Mouse (Mus musculus) heart, postnatal 25 days (tissue): ENCODE data around the gene Stpg3. TPM values are rescaled to one million over a fixed set of nuclear protein-coding genes. Genes with fewer than 3 reads are reported as not detected.
A peak's percentile ranks its signal among the peaks of the same experiment; 100 is the strongest.

Source experiments
- DNase-seq: peaks from one replicate; pipeline ENCODE4 v3.0.0; 2022; ENCODE audit warnings: low spot score
- intact Hi-C: fragments of 180-260 bp; cut with DNase I; formaldehyde crosslinking; loops from one replicate; pipeline ENCODE4 v1.15.1; 2025
- total RNA-seq, 2 experiments: library from RNA; stranded (reverse); gene quantifications; 2 replicates each; pipeline ENCODE4 v1.2.3; 2021

Gene Stpg3
- total RNA-seq, 2 experiments from 2014 or later, result not detected

GRCm38 (mm10) chr2:25184496-25184895, 29.9 kb downstream of the Stpg3 start:
- DNase-seq, result no peak
- intact Hi-C loops, result loop anchor here (5.0 to 10.0 kb wide), 2 partner anchors 42 to 220 kb away; partner anchors contain the start of gene Dph7

- intact Hi-C loops, result loop anchor here (5.0 to 10.0 kb wide), 2 partner anchors 41 to 219 kb away; partner anchors contain the start of gene Dph7
- DNase-seq, result no peak
These were observed 31.1 kb downstream of the Stpg3 start for GRCm38 (mm10) chr2:25183336-25183735.

DNA sequence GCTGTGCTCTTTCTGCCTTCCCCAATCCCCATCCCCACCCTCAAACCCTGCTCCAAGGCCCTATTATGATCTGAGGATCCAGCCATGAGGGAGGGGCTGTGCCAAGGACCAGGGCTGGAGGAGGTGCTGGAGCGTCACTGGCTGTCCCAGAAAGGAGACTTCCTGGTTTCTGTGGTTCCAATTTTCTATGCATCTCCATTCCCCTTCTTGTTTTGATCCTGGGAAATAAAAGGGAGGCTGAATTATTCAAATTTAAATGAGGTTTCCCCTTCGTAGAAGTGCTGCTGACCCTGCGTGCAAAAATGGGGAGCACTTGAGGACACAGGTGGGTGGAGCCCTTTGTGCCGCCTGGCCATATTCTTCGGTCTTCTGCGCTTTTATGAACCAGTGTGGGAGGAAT, 31.8 kb downstream of the Stpg3 start:
- intact Hi-C loops, result loop anchor here (5.0 to 10.0 kb wide), 2 partner anchors 40 to 218 kb away; partner anchors contain the start of gene Dph7
- DNase-seq, result no peak

GRCm38 (mm10) chr2:25181891-25182397, 32.5 kb downstream of the Stpg3 start:
- DNase-seq, result no peak
- intact Hi-C loops, result loop anchor here (5.0 to 10.0 kb wide), 2 partner anchors 40 to 217 kb away; partner anchors contain the start of gene Dph7

- intact Hi-C loops, result loop anchor here (5.0 to 10.0 kb wide), 2 partner anchors 39 to 216 kb away; partner anchors contain the start of gene Dph7
These were observed 33.2 kb downstream of the Stpg3 start for GRCm38 (mm10) chr2:25180973-25181890.

GRCm38 (mm10) chr2:25180478-25180903, 33.9 kb downstream of the Stpg3 start, which contains the start of gene Nrarp:
Nrarp (plus strand) TSS chr2:25180758.
- peak; percentile 90 for DNase-seq
- intact Hi-C loops, result loop anchor here (5.0 to 10.0 kb wide), 2 partner anchors 38 to 216 kb away; partner anchors contain the start of gene Dph7

More at GRCm38 (mm10) chr2:25180973-25181890, 33.2 kb downstream of the Stpg3 start:
- no peak for DNase-seq

DNA sequence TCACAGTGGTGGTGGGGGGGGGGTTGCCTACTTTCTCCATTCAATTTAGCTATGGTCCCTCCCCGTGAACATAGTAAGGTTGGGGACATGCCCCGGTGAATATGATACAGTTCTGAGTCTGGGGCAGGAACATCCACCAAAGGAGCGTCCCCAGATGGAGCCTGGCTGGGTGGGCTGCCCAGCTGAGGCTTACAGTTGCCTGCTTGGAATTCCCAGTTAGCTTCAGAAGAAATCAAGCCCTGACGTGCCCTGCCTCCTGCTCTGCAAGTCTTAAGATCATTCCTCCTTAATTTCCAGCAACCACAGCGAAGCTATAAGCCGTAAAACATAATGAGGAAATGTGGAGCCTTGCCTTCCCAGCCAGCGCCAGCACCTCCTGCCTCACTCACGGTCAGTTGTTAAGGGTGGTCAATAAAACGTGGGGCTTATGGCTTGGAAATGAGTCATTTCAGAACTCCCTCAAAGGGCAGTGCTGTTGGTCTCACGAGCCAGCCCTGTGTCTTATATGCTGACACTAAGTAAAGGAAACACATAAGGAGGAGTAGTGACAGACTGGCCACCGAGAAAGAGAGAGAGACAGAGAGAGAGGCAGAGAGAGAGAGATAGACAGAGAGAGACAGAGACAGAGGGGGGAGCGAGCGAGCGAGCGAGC, 34.7 kb downstream of the Stpg3 start:
- intact Hi-C loops, result loop anchor here (5.0 to 10.0 kb wide), 2 partner anchors 37 to 215 kb away; partner anchors contain the start of gene Dph7

GRCm38 (mm10) chr2:25178285-25178972, 36.0 kb downstream of the Stpg3 start:
- intact Hi-C loops, result no loop called here
- DNase-seq, result no peak

More for the DNA sequence above, 34.7 kb downstream of the Stpg3 start:
- no peak for DNase-seq

DNA sequence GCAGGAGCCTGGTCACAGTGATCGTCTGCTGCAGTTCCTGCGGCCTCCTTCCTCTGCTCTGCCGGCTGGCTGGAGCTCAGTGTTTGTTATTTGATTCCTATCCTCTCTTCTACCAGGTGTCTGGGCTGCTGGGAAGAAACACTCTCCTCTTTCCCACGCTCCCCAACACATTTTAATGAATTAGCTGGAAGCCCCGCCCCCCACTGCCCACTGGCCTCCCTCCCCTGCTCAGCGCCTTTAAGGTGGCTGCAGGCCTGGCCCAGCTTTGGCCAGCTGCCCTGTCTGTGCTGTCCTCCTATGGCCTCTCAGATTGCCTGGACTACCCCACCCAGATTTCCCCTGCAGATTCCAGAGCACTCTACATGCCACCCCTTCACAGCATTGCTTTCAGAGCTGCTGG, 36.8 kb downstream of the Stpg3 start:
- DNase-seq, result no peak
- intact Hi-C loops, result loop anchor here (2.0 kb wide), 1 partner anchor 15 kb away; no protein-coding TSS in a partner anchor

DNA sequence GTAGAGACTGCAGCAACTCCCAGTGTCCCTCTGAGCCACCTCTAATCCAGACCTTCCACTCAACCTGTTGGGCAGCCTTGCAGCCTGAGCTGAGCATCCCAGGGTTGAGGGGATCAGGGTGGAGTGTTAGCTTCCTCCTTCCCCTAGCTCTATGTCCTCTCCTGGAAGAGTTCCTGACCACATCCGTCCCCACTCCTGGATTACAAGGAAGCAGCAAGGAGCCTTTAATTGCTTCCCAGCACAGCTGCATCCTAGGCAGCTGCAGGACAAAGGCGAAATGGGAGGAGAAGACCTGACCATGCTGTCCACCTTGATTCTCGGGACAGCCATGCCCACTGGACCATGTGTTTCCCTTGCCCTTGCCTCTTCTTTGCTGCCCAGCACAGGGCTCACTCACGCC, 37.4 kb downstream of the Stpg3 start:
- DNase-seq, result no peak
- intact Hi-C loops, result loop anchor here (2.0 kb wide), 1 partner anchor 14 kb away; no protein-coding TSS in a partner anchor

GRCm38 (mm10) chr2:25176573-25176972, 37.9 kb downstream of the Stpg3 start:
- no peak for DNase-seq
- intact Hi-C loops, result loop anchor here (2.0 kb wide), 1 partner anchor 14 kb away; no protein-coding TSS in a partner anchor

- intact Hi-C loops, result loop anchor here (2.0 kb wide), 1 partner anchor 13 kb away; no protein-coding TSS in a partner anchor
- DNase-seq, result no peak
These were observed 38.8 kb downstream of the Stpg3 start for GRCm38 (mm10) chr2:25175690-25176078.

DNA sequence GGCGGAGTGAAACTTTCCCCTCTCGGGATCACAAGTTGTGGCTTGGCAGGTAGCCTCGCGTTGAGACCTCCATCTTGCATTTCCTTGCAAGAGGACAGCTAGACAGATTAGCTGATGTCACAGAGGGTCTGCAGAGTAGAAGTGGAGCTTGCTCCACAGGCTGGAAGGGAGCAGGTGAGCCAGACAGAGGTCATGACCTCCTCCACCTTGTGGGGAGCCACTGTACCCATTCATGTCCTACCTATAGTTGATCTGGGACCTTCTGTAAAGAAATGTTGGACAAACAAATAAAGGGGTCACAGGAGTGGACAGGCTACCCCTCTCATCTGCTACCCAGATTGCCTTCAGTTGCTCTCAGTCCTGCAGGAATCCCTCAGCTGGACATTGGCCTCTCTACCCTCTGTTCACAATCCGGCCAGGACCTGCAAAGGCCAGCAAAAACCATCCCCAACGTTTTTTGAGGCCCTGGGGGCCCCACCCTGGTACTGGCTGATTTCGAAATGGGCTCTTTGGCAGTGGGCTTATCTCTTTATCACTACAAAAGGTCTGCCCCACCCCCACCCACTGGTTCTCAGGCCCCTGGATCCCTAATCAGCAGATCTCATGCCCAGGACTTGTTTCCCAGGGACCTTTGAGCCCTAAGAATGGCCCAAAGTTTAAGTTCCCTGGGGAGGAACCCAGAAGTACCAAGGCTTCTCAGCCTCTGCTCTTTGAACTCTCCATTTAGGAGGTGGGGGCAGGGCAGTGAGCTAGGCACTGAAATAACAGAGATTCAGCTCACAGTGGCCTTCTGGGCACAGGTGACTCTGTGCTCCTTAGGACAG, 39.4 kb downstream of the Stpg3 start:
- no peak for DNase-seq
- intact Hi-C loops, result no loop called here

DNA sequence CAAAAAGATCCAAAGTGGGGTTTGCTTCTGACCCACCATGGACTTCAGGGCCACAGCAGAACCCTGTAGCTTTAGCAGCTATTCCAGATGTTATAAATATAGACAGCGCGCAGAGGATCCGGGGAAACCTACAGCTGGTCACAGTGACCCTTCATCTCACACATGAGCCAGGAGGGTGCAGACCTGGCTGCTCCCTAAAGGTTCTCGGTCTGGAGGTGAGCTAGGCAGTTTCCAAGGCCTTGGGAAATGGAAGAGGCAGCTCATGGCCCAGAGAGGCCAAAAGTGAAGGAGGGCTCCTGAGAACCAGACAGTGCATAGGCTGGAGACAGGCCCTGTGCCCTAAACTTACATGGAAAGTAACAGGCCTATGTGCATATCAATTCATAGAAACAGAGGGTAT, 40.6 kb downstream of the Stpg3 start:
- intact Hi-C loops, result no loop called here
- DNase-seq, result no peak

GRCm38 (mm10) chr2:25172629-25173028, 41.8 kb downstream of the Stpg3 start:
- DNase-seq, result no peak
- intact Hi-C loops, result no loop called here

- intact Hi-C loops, result no loop called here
- no peak for DNase-seq
These were observed 42.7 kb downstream of the Stpg3 start for GRCm38 (mm10) chr2:25171769-25172153.

GRCm38 (mm10) chr2:25171101-25171768, 43.2 kb downstream of the Stpg3 start:
- DNase-seq, result no peak

More at GRCm38 (mm10) chr2:25171101-25171768, 43.2 kb downstream of the Stpg3 start:
- intact Hi-C loops, result no loop called here
